Mouse (Mus musculus) ES-Bruce4 (cell line): ENCODE measurements at regions not wholly inside any gene's neighbourhood (a gene's known extent, or its start where the extent isn't known, plus 50 kb on each side); places are given as distances from the start of the nearest gene placed in this dataset.

Experiments used
- H3K27ac ChIP-seq: 2 replicates; pipeline ENCODE4 v1.5.1; 2012; ENCODE audit warnings: low read length, inconsistent platforms; ENCODE audit not compliant: insufficient read depth
- H3K27me3 ChIP-seq: 2 replicates; pipeline ENCODE4 v1.6.1; 2012; ENCODE audit warnings: mild to moderate bottlenecking, low read length, inconsistent platforms; ENCODE audit not compliant: control insufficient read depth, poor library complexity, insufficient read depth, severe bottlenecking
- H3K36me3 ChIP-seq: 2 replicates; pipeline ENCODE4 v1.6.1; 2012; ENCODE audit warnings: inconsistent platforms, mild to moderate bottlenecking, low read length, moderate library complexity; ENCODE audit not compliant: control insufficient read depth, poor library complexity, insufficient read depth, severe bottlenecking
- H3K4me1 ChIP-seq: one replicate; pipeline ENCODE4 v1.8.1; 2011; ENCODE audit warnings: low read length; ENCODE audit not compliant: control insufficient read depth, insufficient read depth
- H3K4me3 ChIP-seq: 2 replicates; pipeline ENCODE4 v1.5.1; 2011; ENCODE audit warnings: low read depth, mild to moderate bottlenecking, low read length
- H3K9ac ChIP-seq: 2 replicates; pipeline ENCODE4 v1.6.1; 2012; ENCODE audit warnings: low read depth, mild to moderate bottlenecking, inconsistent platforms; ENCODE audit not compliant: poor library complexity, severe bottlenecking
- H3K9me3 ChIP-seq: replicated peaks from 2 replicates; pipeline ENCODE4 v1.6.1; 2012; ENCODE audit warnings: mild to moderate bottlenecking, low read length, inconsistent platforms; ENCODE audit not compliant: control insufficient read depth, poor library complexity, insufficient read depth, severe bottlenecking
- CTCF ChIP-seq: IDR thresholded peaks from one replicate; pipeline ENCODE4 v1.8.1; 2011; ENCODE audit warnings: low read depth, low read length
- EP300 ChIP-seq: IDR thresholded peaks from 2 replicates; pipeline ENCODE4 v1.6.1; 2011; ENCODE audit warnings: low read depth, low read length; ENCODE audit not compliant: insufficient read depth
- POLR2A ChIP-seq: IDR thresholded peaks from one replicate; pipeline ENCODE4 v1.8.1; 2011; ENCODE audit warnings: low read length; ENCODE audit not compliant: insufficient read depth

DNA sequence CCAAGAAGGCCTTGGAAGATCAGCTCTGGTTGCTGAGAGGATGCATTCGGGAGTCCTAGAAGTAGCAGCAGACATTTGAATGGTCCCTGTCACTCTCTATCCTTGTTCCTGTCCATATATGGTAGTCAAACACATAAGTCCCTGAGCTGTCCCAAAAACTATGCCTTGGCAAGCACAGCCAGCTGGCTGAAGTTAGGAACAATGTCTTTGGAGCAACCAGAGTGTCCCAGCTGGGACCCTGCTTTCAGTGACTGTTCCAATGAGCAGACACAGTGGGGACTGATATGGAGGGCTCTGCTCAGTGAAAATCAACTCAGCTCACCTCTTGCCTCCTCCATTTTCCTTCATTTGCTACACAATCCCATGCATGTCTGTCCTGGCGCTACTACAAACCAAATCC is 580.0 kb downstream of the Tns3 start:
- H3K4me3 ChIP-seq = no peak overlapping the region
- no peaks in the 10 kb centered on the region for H3K4me1 ChIP-seq
- H3K9me3 ChIP-seq = no peaks in the 10 kb centered on the region
- H3K27ac ChIP-seq = no peak overlapping the region
- H3K36me3 ChIP-seq = no peaks in the 10 kb centered on the region
- H3K9ac ChIP-seq = no peak overlapping the region
- TF ChIP-seq CTCF = no peak
- TF ChIP-seq EP300 = no peak
- TF ChIP-seq POLR2A = no peak
- no peaks in the 10 kb centered on the region for H3K27me3 ChIP-seq

DNA sequence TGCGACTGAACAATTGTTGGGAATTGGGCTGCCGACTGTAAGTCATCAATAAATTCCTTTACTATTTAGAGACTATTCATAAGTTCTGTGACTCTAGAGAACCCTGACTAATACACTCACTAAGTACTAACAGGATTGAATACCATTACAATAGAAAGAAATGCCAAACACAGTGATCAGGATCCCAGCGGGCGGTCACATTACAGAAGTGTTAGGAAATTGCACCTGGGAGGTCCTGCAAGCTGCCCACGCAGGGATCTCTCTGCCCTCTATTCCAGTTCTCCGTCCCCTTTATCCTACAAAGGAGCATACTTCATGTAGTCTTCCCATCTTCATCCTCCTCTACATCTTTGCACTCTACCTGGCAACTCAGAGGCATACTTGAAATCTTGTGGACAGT is 581.5 kb downstream of the Tns3 start:
- Histone ChIP-seq H3K4me3 (no peak overlapping the region), H3K27me3 (no peaks in the 10 kb centered on the region), H3K9me3 (no peaks in the 10 kb centered on the region), H3K9ac (no peak overlapping the region), H3K36me3 (no peaks in the 10 kb centered on the region), H3K4me1 (no peaks in the 10 kb centered on the region), H3K27ac (no peak overlapping the region)
- TF ChIP-seq EP300 = no peak
- no peak for TF ChIP-seq CTCF

- Histone ChIP-seq H3K9me3 (no peaks in the 10 kb centered on the region), H3K4me1 (no peaks in the 10 kb centered on the region), H3K27me3 (no peaks in the 10 kb centered on the region), H3K36me3 (no peaks in the 10 kb centered on the region), H3K4me3 (no peak overlapping the region), H3K9ac (no peak overlapping the region), H3K27ac (no peak overlapping the region)
- TF ChIP-seq CTCF = no peak
- no peak for TF ChIP-seq POLR2A
- TF ChIP-seq EP300 = no peak
These were observed 591.0 kb downstream of the Tns3 start for GRCm38 (mm10) chr11:8073321-8073720.

DNA sequence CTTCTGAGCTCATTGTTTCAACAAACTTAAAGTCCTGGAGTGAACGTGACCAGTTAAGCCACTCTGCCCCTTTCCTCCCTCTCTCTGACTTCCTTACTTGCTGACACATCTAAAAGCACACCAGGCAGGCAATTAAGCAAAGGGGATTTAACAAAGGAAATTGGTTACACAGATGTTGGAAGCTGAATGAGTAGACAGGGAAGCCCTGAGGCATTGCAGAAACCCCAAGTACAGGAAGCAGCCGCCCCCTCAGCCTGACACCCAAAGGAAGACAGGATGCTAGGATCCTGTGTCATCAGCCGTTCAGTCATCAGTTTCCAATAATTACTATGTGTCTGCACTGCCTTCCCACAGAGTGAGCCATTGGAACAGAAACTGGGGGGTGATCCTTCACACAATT is 595.5 kb downstream of the Tns3 start:
- no peaks in the 10 kb centered on the region for H3K4me1 ChIP-seq
- no peak overlapping the region for H3K27ac ChIP-seq
- no peak overlapping the region for H3K9ac ChIP-seq
- H3K9me3 ChIP-seq = no peaks in the 10 kb centered on the region
- no peaks in the 10 kb centered on the region for H3K36me3 ChIP-seq
- no peak overlapping the region for H3K4me3 ChIP-seq
- TF ChIP-seq EP300 = no peak
- no peak for TF ChIP-seq POLR2A
- TF ChIP-seq CTCF = no peak
- no peaks in the 10 kb centered on the region for H3K27me3 ChIP-seq

- no peaks in the 10 kb centered on the region for H3K27me3 ChIP-seq
- TF ChIP-seq CTCF (no peak), EP300 (no peak), POLR2A (no peak)
- H3K27ac ChIP-seq = no peak overlapping the region
- no peak overlapping the region for H3K9ac ChIP-seq
- H3K4me3 ChIP-seq = no peak overlapping the region
- H3K4me1 ChIP-seq = no peaks in the 10 kb centered on the region
- H3K9me3 ChIP-seq = no peaks in the 10 kb centered on the region
- H3K36me3 ChIP-seq = no peaks in the 10 kb centered on the region
These were observed 597.0 kb downstream of the Tns3 start for GRCm38 (mm10) chr11:8067330-8067729.

- no peaks in the 10 kb centered on the region for H3K27me3 ChIP-seq
- H3K4me3 ChIP-seq = no peak overlapping the region
- H3K9me3 ChIP-seq = no peaks in the 10 kb centered on the region
- H3K36me3 ChIP-seq = no peaks in the 10 kb centered on the region
- TF ChIP-seq EP300 (no peak), POLR2A (no peak), CTCF (no peak)
- no peak overlapping the region for H3K9ac ChIP-seq
- H3K4me1 ChIP-seq = no peaks in the 10 kb centered on the region
- H3K27ac ChIP-seq = no peak overlapping the region
These were observed 598.5 kb downstream of the Tns3 start for GRCm38 (mm10) chr11:8065811-8066210.

GRCm38 (mm10) chr11:8065086-8065485 is 599.2 kb downstream of the Tns3 start:
- Histone ChIP-seq H3K9ac (no peak overlapping the region), H3K27me3 (no peaks in the 10 kb centered on the region), H3K9me3 (no peaks in the 10 kb centered on the region), H3K27ac (no peak overlapping the region), H3K4me3 (no peak overlapping the region), H3K4me1 (no peaks in the 10 kb centered on the region), H3K36me3 (no peaks in the 10 kb centered on the region)
- no peak for TF ChIP-seq EP300
- TF ChIP-seq POLR2A = no peak
- TF ChIP-seq CTCF = no peak
